Mouse (Mus musculus): Measurements from ENCODE around the gene Klf12. TPM values are rescaled to one million over a fixed set of nuclear protein-coding genes. Genes with fewer than 3 reads are reported as not detected.

Gene Klf12
- total and polyA plus RNA-seq, 2 experiments from 2014 or later, result 26.7 to 61.1 TPM

- no peak overlapping the region for H3K27ac ChIP-seq (ENCODE audit: low read depth, low read length)
- no peak overlapping the region for H3K9ac ChIP-seq (replicated peaks; ENCODE audit: low read length, poor library complexity, severe bottlenecking)
- TF ChIP-seq CTCF (IDR thresholded peaks at IDR 0.05), result no peak
- H3K4me1 ChIP-seq (ENCODE audit: insufficient read depth, low read length), result no peaks in the 10 kb centered on the region
- ATAC-seq (ENCODE audit: low FRiP score), result no peak
- no peaks in the 10 kb centered on the region for H3K9me3 ChIP-seq (ENCODE audit: low read length)
- H3K4me2 ChIP-seq (ENCODE audit: low read depth, low read length, poor library complexity, severe bottlenecking), result no peak overlapping the region
- no peak overlapping the region for H3K4me3 ChIP-seq (ENCODE audit: low read depth, low read length)
- peak; percentile 36 for DNase-seq (ENCODE audit: low spot score)
- H3K27me3 ChIP-seq (ENCODE audit: insufficient read depth, low read length), result no peaks in the 10 kb centered on the region
- 0 out of 2 replicates have a peak, but pooled peaks cover 3% of the 10 kb centered on the region for H3K36me3 ChIP-seq (ENCODE audit: insufficient read depth, low read length)
- 51% methylated on average over 7 of the region's 7 CpGs for WGBS
Observed at GRCm38 (mm10) chr14:99983510-99983909, 301.0 kb downstream of the Klf12 start.

- no peak overlapping the region for H3K4me2 ChIP-seq (ENCODE audit: low read depth, low read length, poor library complexity, severe bottlenecking)
- H3K27me3 ChIP-seq (ENCODE audit: insufficient read depth, low read length), result no peaks in the 10 kb centered on the region
- no peak for TF ChIP-seq CTCF (IDR thresholded peaks at IDR 0.05)
- ATAC-seq (ENCODE audit: low FRiP score), result no peak
- DNase-seq (ENCODE audit: low spot score), result no peak
- no peaks in the 10 kb centered on the region for H3K4me1 ChIP-seq (ENCODE audit: insufficient read depth, low read length)
- no peaks in the 10 kb centered on the region for H3K9me3 ChIP-seq (ENCODE audit: low read length)
- no peak overlapping the region for H3K27ac ChIP-seq (ENCODE audit: low read depth, low read length)
- H3K36me3 ChIP-seq (ENCODE audit: insufficient read depth, low read length), result no peaks in the 10 kb centered on the region
- 76% methylated on average over 3 of the region's 3 CpGs for whole genome bisulfite sequencing
- no peak overlapping the region for H3K9ac ChIP-seq (replicated peaks; ENCODE audit: low read length, poor library complexity, severe bottlenecking)
- H3K4me3 ChIP-seq (ENCODE audit: low read depth, low read length), result no peak overlapping the region
Observed at GRCm38 (mm10) chr14:99981209-99981608, 303.3 kb downstream of the Klf12 start.

GRCm38 (mm10) chr14:99967920-99968319 is 316.6 kb downstream of the Klf12 start:
- peak; percentile 11 for DNase-seq (ENCODE audit: low spot score)
- no peaks in the 10 kb centered on the region; the same call in 1 of the 2 replicates for H3K9me3 ChIP-seq (ENCODE audit: low read length)
- 0 out of 2 replicates have a peak overlapping the region, but pooled peaks have one; percentile 18 for H3K27ac ChIP-seq (ENCODE audit: low read depth, low read length)
- TF ChIP-seq CTCF (IDR thresholded peaks at IDR 0.05), result no peak
- no peak for ATAC-seq (ENCODE audit: low FRiP score)
- no peak overlapping the region for H3K9ac ChIP-seq (replicated peaks; ENCODE audit: low read length, poor library complexity, severe bottlenecking)
- H3K27me3 ChIP-seq (ENCODE audit: insufficient read depth, low read length), result no peaks in the 10 kb centered on the region
- H3K36me3 ChIP-seq (ENCODE audit: insufficient read depth, low read length), result no peaks in the 10 kb centered on the region
- H3K4me3 ChIP-seq (ENCODE audit: low read depth, low read length), result no peak overlapping the region
- 65% methylated on average over 4 of the region's 4 CpGs for WGBS
- no peaks in the 10 kb centered on the region for H3K4me1 ChIP-seq (ENCODE audit: insufficient read depth, low read length)
- H3K4me2 ChIP-seq (ENCODE audit: low read depth, low read length, poor library complexity, severe bottlenecking), result no peak overlapping the region

GRCm38 (mm10) chr14:99960500-99961229 is 323.8 kb downstream of the Klf12 start:
- Histone ChIP-seq H3K4me3 (ENCODE audit: low read depth, low read length) (no peak overlapping the region), H3K4me2 (ENCODE audit: low read depth, low read length, poor library complexity, severe bottlenecking) (no peak overlapping the region), H3K27ac (ENCODE audit: low read depth, low read length) (no peak overlapping the region), H3K9ac (replicated peaks; ENCODE audit: low read length, poor library complexity, severe bottlenecking) (no peak overlapping the region), H3K4me1 (ENCODE audit: insufficient read depth, low read length) (no peaks in the 10 kb centered on the region), H3K36me3 (ENCODE audit: insufficient read depth, low read length) (no peaks in the 10 kb centered on the region), H3K9me3 (ENCODE audit: low read length) (no peaks in the 10 kb centered on the region; the same call in 1 of the 2 replicates), H3K27me3 (ENCODE audit: insufficient read depth, low read length) (no peaks in the 10 kb centered on the region)
- no peak for ATAC-seq (ENCODE audit: low FRiP score)
- WGBS, result 94% methylated on average over 10 of the region's 10 CpGs
- DNase-seq (ENCODE audit: low spot score), result no peak
- no peak for TF ChIP-seq CTCF (IDR thresholded peaks at IDR 0.05)

- Histone ChIP-seq H3K4me1 (ENCODE audit: insufficient read depth, low read length) (no peaks in the 10 kb centered on the region), H3K27me3 (ENCODE audit: insufficient read depth, low read length) (no peaks in the 10 kb centered on the region), H3K4me2 (ENCODE audit: low read depth, low read length, poor library complexity, severe bottlenecking) (no peak overlapping the region), H3K4me3 (ENCODE audit: low read depth, low read length) (no peak overlapping the region), H3K9ac (replicated peaks; ENCODE audit: low read length, poor library complexity, severe bottlenecking) (no peak overlapping the region), H3K36me3 (ENCODE audit: insufficient read depth, low read length) (no peaks in the 10 kb centered on the region), H3K9me3 (ENCODE audit: low read length) (no peaks in the 10 kb centered on the region), H3K27ac (ENCODE audit: low read depth, low read length) (no peak overlapping the region)
- TF ChIP-seq CTCF (IDR thresholded peaks at IDR 0.05), result peak; percentile 52
- DNase-seq (ENCODE audit: low spot score), result no peak
- no peak for ATAC-seq (ENCODE audit: low FRiP score)
- WGBS, result 81% methylated on average over 4 of the region's 4 CpGs
Observed at GRCm38 (mm10) chr14:99955133-99955532, 329.3 kb downstream of the Klf12 start.
